Mouse (Mus musculus): ENCODE measurements around the gene Sptssb. TPM values are rescaled to one million over a fixed set of nuclear protein-coding genes. Genes with fewer than 3 reads are reported as not detected.

Sptssb gene
- polyA plus RNA-seq (2014; fragmentation: Nextera tagmentation; extraction: Ambion mirVana): 0.99 and 1.5 TPM in 2 replicates

- H3K27ac ChIP-seq (ENCODE audit: low read depth, low read length): no peak within 1 kb of the TSS
- H3K4me3 ChIP-seq (ENCODE audit: low read length): peak within 1 kb of the TSS; percentile 47
- H3K27me3 ChIP-seq (ENCODE audit: control insufficient read depth, insufficient read depth, low read length): peaks cover 4% of the 10 kb centered on the region
- H3K4me2 ChIP-seq (replicated peaks; ENCODE audit: low read depth, low read length): peak within 1 kb of the TSS; percentile 95
- 0 out of 2 replicates have a peak, but pooled peaks cover 4% of the 10 kb centered on the region for H3K4me1 ChIP-seq (ENCODE audit: control insufficient read depth, insufficient read depth, low read length)
- WGBS: under 1% methylated on average over 24 of the region's 24 CpGs
- peak within 1 kb of the TSS; percentile 40; the same call in 1 of the 2 replicates for H3K9ac ChIP-seq (ENCODE audit: low read depth, low read length)
- no peaks in the 10 kb centered on the region for H3K36me3 ChIP-seq (ENCODE audit: control insufficient read depth, insufficient read depth, low read length)
- no peaks in the 10 kb centered on the region for H3K9me3 ChIP-seq (ENCODE audit: control insufficient read depth, low read length)
- peak; percentile 76 for ATAC-seq (ENCODE audit: low FRiP score, low TSS enrichment)
Observed at GRCm38 (mm10) chr3:69859858-69860588, at the start of gene Sptssb. Gene Sptssb (minus strand): TSS chr3:69859940.

DNA sequence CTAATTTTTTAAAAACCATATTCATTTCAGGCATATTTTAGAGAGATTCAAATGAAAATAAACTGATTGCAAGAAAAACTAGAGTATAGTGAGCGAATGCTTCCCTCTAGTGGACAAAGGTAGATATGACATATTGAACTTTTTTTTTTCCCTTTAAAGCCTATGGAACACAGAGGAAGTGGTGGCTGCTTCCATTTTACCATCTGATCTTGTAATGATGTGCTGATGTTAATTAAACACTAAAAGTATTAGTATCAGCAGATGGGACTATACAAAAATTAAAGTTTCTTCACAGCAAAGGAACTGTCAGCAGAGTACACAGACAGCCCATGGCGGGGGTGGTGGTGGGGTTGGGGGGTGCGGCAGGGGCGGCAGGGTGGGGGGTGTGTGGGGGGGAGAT lies 48.3 kb upstream of the Sptssb start:
- WGBS: 65% methylated on average over 4 of the region's 4 CpGs
- H3K9me3 ChIP-seq (ENCODE audit: control insufficient read depth, low read length): no peaks in the 10 kb centered on the region
- H3K4me2 ChIP-seq (replicated peaks; ENCODE audit: low read depth, low read length): no peak overlapping the region
- H3K4me3 ChIP-seq (ENCODE audit: low read length): no peak overlapping the region
- no peak overlapping the region for H3K9ac ChIP-seq (ENCODE audit: low read depth, low read length)
- H3K27me3 ChIP-seq (ENCODE audit: control insufficient read depth, insufficient read depth, low read length): no peaks in the 10 kb centered on the region
- no peaks in the 10 kb centered on the region for H3K36me3 ChIP-seq (ENCODE audit: control insufficient read depth, insufficient read depth, low read length)
- H3K27ac ChIP-seq (ENCODE audit: low read depth, low read length): no peak overlapping the region
- H3K4me1 ChIP-seq (ENCODE audit: control insufficient read depth, insufficient read depth, low read length): 0 out of 2 replicates have a peak, but pooled peaks cover 8% of the 10 kb centered on the region
- ATAC-seq (ENCODE audit: low FRiP score, low TSS enrichment): no peak

GRCm38 (mm10) chr3:69907564-69907963 lies 47.8 kb upstream of the Sptssb start:
- Histone ChIP-seq H3K4me1 (ENCODE audit: control insufficient read depth, insufficient read depth, low read length) (0 out of 2 replicates have a peak, but pooled peaks cover 3% of the 10 kb centered on the region), H3K36me3 (ENCODE audit: control insufficient read depth, insufficient read depth, low read length) (no peaks in the 10 kb centered on the region), H3K9me3 (ENCODE audit: control insufficient read depth, low read length) (no peaks in the 10 kb centered on the region), H3K27me3 (ENCODE audit: control insufficient read depth, insufficient read depth, low read length) (no peaks in the 10 kb centered on the region), H3K27ac (ENCODE audit: low read depth, low read length) (no peak overlapping the region), H3K4me2 (replicated peaks; ENCODE audit: low read depth, low read length) (no peak overlapping the region), H3K4me3 (ENCODE audit: low read length) (no peak overlapping the region), H3K9ac (ENCODE audit: low read depth, low read length) (no peak overlapping the region)
- ATAC-seq (ENCODE audit: low FRiP score, low TSS enrichment): no peak
- 52% methylated on average over 6 of the region's 6 CpGs for WGBS

DNA sequence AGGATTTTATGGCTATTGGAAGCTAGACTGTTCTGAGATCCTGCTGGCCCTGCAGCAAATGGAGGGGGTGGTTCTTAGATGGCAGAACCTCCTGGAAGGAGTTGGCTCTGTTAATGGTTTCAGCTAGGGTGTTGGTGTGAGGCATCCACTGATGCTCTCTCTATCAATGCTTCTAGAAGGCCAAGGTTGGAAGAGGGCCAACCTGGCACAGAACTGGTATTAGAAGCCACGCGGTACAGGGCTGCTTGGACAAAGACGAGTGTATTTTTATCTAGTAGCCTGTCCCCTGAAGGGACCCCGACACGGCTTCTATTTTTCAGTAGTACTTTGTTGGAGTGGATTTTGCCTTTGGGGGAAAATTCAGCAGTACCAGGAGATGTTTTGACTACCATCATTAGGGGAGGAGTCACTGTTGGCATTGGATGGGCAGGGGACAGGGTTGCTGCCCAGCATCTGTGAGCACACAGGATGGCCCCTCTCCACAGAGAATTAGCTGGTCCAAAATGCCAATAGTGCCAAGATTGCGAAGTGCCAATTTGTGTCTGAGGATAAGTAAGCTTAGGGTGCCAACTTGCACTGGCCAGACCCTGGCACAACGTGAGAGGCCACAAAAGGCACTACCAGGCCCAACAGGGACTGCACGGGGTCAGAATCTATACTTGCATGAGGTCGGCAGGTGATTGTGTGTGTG lies 43.2 kb upstream of the Sptssb start:
- Histone ChIP-seq H3K4me3 (ENCODE audit: low read length) (no peak overlapping the region), H3K27ac (ENCODE audit: low read depth, low read length) (no peak overlapping the region), H3K4me2 (replicated peaks; ENCODE audit: low read depth, low read length) (no peak overlapping the region), H3K9ac (ENCODE audit: low read depth, low read length) (no peak overlapping the region), H3K9me3 (ENCODE audit: control insufficient read depth, low read length) (no peaks in the 10 kb centered on the region), H3K4me1 (ENCODE audit: control insufficient read depth, insufficient read depth, low read length) (no peaks in the 10 kb centered on the region), H3K36me3 (ENCODE audit: control insufficient read depth, insufficient read depth, low read length) (no peaks in the 10 kb centered on the region), H3K27me3 (ENCODE audit: control insufficient read depth, insufficient read depth, low read length) (no peaks in the 10 kb centered on the region)
- WGBS: 89% methylated on average over 9 of the region's 9 CpGs
- no peak for ATAC-seq (ENCODE audit: low FRiP score, low TSS enrichment)

GRCm38 (mm10) chr3:69902382-69902781 lies 42.6 kb upstream of the Sptssb start:
- Histone ChIP-seq H3K4me3 (ENCODE audit: low read length) (no peak overlapping the region), H3K4me2 (replicated peaks; ENCODE audit: low read depth, low read length) (no peak overlapping the region), H3K4me1 (ENCODE audit: control insufficient read depth, insufficient read depth, low read length) (no peaks in the 10 kb centered on the region), H3K27ac (ENCODE audit: low read depth, low read length) (no peak overlapping the region), H3K36me3 (ENCODE audit: control insufficient read depth, insufficient read depth, low read length) (no peaks in the 10 kb centered on the region), H3K27me3 (ENCODE audit: control insufficient read depth, insufficient read depth, low read length) (no peaks in the 10 kb centered on the region), H3K9ac (ENCODE audit: low read depth, low read length) (no peak overlapping the region), H3K9me3 (ENCODE audit: control insufficient read depth, low read length) (no peaks in the 10 kb centered on the region)
- 43% methylated on average over 2 of the region's 2 CpGs for WGBS
- no peak for ATAC-seq (ENCODE audit: low FRiP score, low TSS enrichment)

- H3K36me3 ChIP-seq (ENCODE audit: control insufficient read depth, insufficient read depth, low read length): no peaks in the 10 kb centered on the region
- no peak overlapping the region for H3K4me2 ChIP-seq (replicated peaks; ENCODE audit: low read depth, low read length)
- no peak for ATAC-seq (ENCODE audit: low FRiP score, low TSS enrichment)
Observed at GRCm38 (mm10) chr3:69901874-69902381, 42.2 kb upstream of the Sptssb start.

GRCm38 (mm10) chr3:69900335-69900734 lies 40.6 kb upstream of the Sptssb start:
- H3K4me1 ChIP-seq (ENCODE audit: control insufficient read depth, insufficient read depth, low read length): no peaks in the 10 kb centered on the region
- WGBS: 51% methylated on average over 5 of the region's 5 CpGs
- no peak overlapping the region for H3K4me2 ChIP-seq (replicated peaks; ENCODE audit: low read depth, low read length)
- H3K36me3 ChIP-seq (ENCODE audit: control insufficient read depth, insufficient read depth, low read length): no peaks in the 10 kb centered on the region
- no peaks in the 10 kb centered on the region for H3K9me3 ChIP-seq (ENCODE audit: control insufficient read depth, low read length)
- H3K9ac ChIP-seq (ENCODE audit: low read depth, low read length): no peak overlapping the region
- ATAC-seq (ENCODE audit: low FRiP score, low TSS enrichment): no peak
- no peaks in the 10 kb centered on the region for H3K27me3 ChIP-seq (ENCODE audit: control insufficient read depth, insufficient read depth, low read length)
- no peak overlapping the region for H3K27ac ChIP-seq (ENCODE audit: low read depth, low read length)
- H3K4me3 ChIP-seq (ENCODE audit: low read length): no peak overlapping the region

More at GRCm38 (mm10) chr3:69901874-69902381, 42.2 kb upstream of the Sptssb start:
- H3K27ac ChIP-seq (ENCODE audit: low read depth, low read length): no peak overlapping the region
- H3K4me3 ChIP-seq (ENCODE audit: low read length): no peak overlapping the region
- no peak overlapping the region for H3K9ac ChIP-seq (ENCODE audit: low read depth, low read length)
- no peaks in the 10 kb centered on the region for H3K4me1 ChIP-seq (ENCODE audit: control insufficient read depth, insufficient read depth, low read length)
- no peaks in the 10 kb centered on the region for H3K9me3 ChIP-seq (ENCODE audit: control insufficient read depth, low read length)
- no peaks in the 10 kb centered on the region for H3K27me3 ChIP-seq (ENCODE audit: control insufficient read depth, insufficient read depth, low read length)

DNA sequence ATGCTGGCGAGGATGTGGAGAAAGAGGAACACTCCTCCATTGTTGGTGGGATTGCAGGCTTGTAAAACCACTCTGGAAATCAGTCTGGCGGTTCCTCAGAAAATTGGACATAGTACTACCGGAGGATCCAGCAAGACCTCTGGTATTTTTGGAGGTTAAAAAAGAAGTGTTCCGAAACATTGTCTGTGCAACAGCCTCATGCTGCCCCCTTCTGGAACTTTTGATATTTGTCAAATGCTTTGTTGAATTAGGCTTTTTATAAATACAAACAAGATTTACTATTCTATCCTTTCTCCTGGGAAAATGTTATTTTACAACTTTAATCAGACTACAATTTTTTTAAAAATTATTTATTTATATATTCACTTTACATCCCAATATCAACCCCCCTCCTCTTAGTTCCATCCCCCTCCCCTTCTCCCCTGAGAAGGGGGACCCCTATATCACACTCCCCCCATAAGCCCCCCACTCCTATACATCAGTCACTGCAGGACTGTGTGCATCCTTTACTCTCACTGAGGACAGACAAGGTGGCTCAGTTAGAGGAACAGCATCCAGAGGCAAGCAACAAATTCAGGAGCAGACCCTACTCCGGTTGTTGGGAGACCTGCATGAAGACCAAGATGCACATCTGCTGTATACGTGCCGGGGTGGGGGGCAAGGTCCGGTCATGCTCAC lies 38.3 kb upstream of the Sptssb start:
- no peak overlapping the region for H3K4me2 ChIP-seq (replicated peaks; ENCODE audit: low read depth, low read length)
- H3K27ac ChIP-seq (ENCODE audit: low read depth, low read length): no peak overlapping the region
- H3K4me3 ChIP-seq (ENCODE audit: low read length): no peak overlapping the region
- no peaks in the 10 kb centered on the region for H3K9me3 ChIP-seq (ENCODE audit: control insufficient read depth, low read length)
- no peaks in the 10 kb centered on the region for H3K4me1 ChIP-seq (ENCODE audit: control insufficient read depth, insufficient read depth, low read length)
- ATAC-seq (ENCODE audit: low FRiP score, low TSS enrichment): peak; percentile 20; the same call in 1 of the 2 replicates
- no peaks in the 10 kb centered on the region for H3K36me3 ChIP-seq (ENCODE audit: control insufficient read depth, insufficient read depth, low read length)
- 81% methylated on average over 7 of the region's 8 CpGs for WGBS
- no peaks in the 10 kb centered on the region for H3K27me3 ChIP-seq (ENCODE audit: control insufficient read depth, insufficient read depth, low read length)
- H3K9ac ChIP-seq (ENCODE audit: low read depth, low read length): no peak overlapping the region

Data from kidney, embryonic 14.5 days (tissue).